Mouse (Mus musculus) spleen, embryonic (tissue): ENCODE data around the gene Erc2.

ENCODE experiments used
- CTCF ChIA-PET: fragments of 350-600 bp; sonication (Branson Sonifier 250); formaldehyde crosslinking; loops from one replicate; lab custom pipeline; 2022; lab: Charles Lee

The Erc2 gene

GRCm38 (mm10) chr14:28505586-28506375 lies 883.6 kb downstream of the Erc2 start:
- CTCF ChIA-PET, result no interaction called here

GRCm38 (mm10) chr14:28506376-28506831 lies 884.2 kb downstream of the Erc2 start:
- CTCF ChIA-PET, result no interaction called here

GRCm38 (mm10) chr14:28507011-28507410 lies 884.8 kb downstream of the Erc2 start:
- CTCF ChIA-PET, result no interaction called here

- CTCF ChIA-PET, result no interaction called here
These were observed 885.2 kb downstream of the Erc2 start for GRCm38 (mm10) chr14:28507471-28507870.

GRCm38 (mm10) chr14:28508288-28509258 lies 886.3 kb downstream of the Erc2 start:
- CTCF ChIA-PET, result interaction anchor here (0.7 kb wide), 1 partner anchor 180 kb away, joined by 3 read pairs; no protein-coding TSS in a partner anchor

- CTCF ChIA-PET, result no interaction called here
These were observed 887.5 kb downstream of the Erc2 start for GRCm38 (mm10) chr14:28509441-28510340.

- CTCF ChIA-PET, result no interaction called here
These were observed 888.3 kb downstream of the Erc2 start for GRCm38 (mm10) chr14:28510341-28511028.

GRCm38 (mm10) chr14:28511029-28511651 lies 888.9 kb downstream of the Erc2 start:
- CTCF ChIA-PET, result no interaction called here

GRCm38 (mm10) chr14:28512805-28513590 lies 890.8 kb downstream of the Erc2 start:
- CTCF ChIA-PET, result no interaction called here

GRCm38 (mm10) chr14:28514171-28514570 lies 891.9 kb downstream of the Erc2 start:
- CTCF ChIA-PET, result no interaction called here

GRCm38 (mm10) chr14:28515331-28515730 lies 893.1 kb downstream of the Erc2 start:
- CTCF ChIA-PET, result no interaction called here

- CTCF ChIA-PET, result no interaction called here
These were observed 895.7 kb downstream of the Erc2 start for GRCm38 (mm10) chr14:28517631-28518560.

GRCm38 (mm10) chr14:28521106-28521505 lies 898.9 kb downstream of the Erc2 start:
- CTCF ChIA-PET, result no interaction called here

- CTCF ChIA-PET, result no interaction called here
These were observed 900.4 kb downstream of the Erc2 start for GRCm38 (mm10) chr14:28522611-28523010.

- CTCF ChIA-PET, result no interaction called here
These were observed 903.3 kb downstream of the Erc2 start for GRCm38 (mm10) chr14:28525566-28525965.
